Mouse (Mus musculus) heart, postnatal 36 days (tissue): ENCODE measurements at regions not wholly inside any gene's neighbourhood (a gene's known extent, or its start where the extent isn't known, plus 50 kb on each side); places are given as distances from the start of the nearest gene placed in this dataset.

Source experiments
- DNase-seq, 2 experiments: peaks; one replicate each; pipeline ENCODE4 v3.0.0; 2021 to 2022
- intact Hi-C: fragments of 180-260 bp; cut with DNase I; formaldehyde crosslinking; loops from one replicate; pipeline ENCODE4 v1.15.1; 2025

DNA sequence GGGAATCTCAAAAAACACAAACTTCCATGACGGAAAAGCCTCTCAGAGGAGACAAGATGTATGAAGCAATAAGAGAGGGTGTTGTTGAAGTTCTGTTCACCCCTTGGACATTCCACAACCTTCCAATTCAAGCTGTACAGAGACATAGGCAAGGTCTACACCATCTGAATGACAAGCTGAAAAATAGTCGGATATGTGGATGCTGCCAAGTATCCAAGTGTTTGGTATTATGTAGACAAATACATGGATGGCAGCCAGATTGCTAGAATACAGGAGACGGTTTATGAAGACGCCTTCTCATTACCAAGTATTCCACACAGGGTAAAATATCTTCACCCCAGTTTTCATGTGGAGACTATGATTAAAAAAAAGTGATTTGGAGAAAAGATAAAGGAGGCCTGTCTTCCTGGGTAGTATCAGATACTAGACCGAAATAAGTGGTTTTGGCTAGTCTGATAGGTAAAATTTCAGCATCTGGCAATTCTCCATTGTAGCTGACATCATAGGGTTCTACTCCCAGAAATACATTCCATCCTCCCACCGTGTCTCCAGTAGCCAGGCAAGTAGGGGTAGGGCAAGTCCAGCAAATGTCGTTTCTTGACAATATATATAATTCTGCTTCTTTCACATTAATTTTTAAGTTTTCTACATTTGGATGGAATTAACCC is 583.6 kb downstream of the Efna5 start:
- intact Hi-C loops = no loop called here
- DNase-seq = no peak

DNA sequence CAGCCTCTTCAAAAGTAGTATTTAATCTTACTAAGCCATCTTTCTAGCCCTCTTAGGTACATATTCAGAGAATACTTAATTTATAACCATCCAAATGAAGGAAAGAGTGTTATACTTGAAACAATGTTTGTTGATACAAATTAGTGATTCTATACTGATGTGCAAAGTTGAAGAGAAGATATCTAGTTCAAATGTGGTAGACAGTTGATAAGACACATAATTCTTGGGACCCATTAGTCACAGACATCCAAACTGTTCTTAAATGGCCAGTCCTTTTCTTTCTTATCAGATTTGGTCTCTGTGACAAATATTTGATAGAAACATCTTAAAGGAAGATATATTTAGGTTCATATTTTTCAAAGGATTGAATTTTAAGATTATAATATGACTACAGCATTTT is 585.7 kb downstream of the Efna5 start:
- intact Hi-C loops = no loop called here
- DNase-seq = no peak

DNA sequence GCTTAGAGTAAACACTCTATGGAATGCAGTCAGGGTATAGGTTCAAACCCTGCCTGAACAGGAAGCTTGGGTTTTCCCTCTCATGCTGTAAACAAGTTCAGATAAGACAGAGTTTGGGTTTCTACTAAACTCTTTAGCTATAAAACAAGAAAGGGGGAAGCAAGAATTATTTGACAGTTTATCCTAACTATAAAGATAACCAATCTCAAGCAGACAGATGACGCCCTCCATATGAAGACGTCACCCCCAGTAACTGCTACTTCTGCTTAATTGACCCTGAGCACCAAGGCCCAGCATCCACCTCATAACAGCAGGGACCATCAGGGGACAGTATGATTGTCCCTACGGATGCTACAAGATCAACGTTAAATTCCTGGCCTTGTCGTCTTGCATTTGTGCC is 588.4 kb downstream of the Efna5 start:
- intact Hi-C loops = no loop called here
- no peak for DNase-seq

DNA sequence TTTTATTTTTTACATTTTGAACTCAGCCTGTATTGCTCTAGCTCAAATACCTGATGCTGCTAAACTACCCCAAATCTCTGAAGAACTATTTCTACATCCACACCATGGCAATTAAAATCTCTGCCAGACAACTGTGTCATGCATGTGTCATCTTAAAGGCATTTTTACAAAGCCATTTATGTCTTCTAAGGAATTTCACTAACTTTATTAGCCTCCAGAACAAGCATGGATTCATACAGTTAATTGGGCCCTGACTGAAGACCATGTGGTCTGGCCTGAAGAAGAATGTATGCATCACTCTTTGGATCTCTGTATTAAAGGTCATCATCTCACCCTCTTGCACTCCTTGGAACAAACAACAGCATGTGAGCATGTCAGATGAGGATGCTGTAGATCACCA is 593.5 kb downstream of the Efna5 start:
- DNase-seq = no peak
- intact Hi-C loops = no loop called here

DNA sequence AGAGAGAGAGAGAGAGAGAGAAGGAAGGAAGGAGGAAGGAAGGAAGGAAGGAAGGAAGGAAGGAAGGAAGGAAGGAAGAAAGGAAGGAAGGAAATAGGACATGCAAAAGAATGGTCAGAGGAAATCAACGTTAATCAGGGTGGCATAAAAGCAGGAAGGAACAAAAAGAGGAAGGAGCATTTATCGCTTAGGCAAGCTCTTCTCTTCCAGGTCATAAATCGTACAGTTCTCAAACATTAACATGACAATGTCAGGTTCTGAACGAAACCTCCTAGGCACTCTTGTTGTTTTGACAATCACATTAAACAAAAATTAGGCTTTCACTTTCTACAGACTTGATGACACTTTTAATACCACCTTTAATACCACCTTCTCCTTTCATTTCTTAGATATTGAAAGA is 594.0 kb downstream of the Efna5 start:
- intact Hi-C loops = no loop called here

DNA sequence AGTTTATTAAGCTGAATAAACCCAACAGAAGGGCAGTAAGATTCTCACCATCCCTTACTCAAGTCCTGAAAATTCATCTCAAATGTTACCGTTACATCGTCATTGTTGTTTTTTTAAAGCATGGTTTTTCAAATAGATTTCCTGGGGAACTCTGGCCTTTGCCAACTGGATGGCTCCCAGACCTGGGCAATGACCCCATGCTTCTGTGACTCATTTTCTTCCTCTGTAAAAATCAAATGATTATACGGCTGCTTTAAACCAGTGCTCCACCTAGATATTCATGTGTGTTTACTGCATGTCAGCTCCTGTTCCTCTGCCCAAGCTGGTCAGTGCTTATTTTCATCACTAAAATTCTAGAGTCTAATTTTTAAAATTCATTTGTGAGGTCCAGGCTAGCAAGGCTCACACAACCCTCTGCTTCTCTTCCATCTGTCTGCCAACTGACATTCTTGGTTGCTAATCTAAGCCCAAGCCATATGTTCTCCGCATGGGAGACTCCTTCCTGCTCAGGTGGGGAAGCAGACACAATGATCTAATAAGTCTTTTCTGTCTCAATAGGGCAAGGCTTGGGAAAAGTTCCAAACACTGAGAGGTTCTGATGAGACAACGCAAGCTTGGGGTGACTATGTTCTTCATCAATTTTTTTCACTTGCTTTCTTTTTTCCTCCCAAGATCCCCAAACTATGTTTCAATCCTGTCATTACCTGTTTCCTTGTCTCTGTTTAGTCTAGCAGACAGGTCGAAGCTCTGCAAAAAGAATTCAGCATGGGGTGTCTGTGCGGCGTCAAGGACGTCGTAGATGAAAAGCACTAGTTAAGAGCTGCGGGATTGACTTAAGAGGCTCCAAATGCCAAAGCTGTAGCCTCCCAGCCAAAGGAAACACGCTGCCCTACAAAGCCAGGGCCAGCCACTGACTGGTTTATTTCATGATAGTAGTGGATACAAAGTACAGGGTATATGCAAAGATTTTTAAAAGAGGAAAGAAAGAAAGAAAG is 594.7 kb downstream of the Efna5 start:
- no peak for DNase-seq
- intact Hi-C loops = no loop called here

More for the DNA sequence above, 594.0 kb downstream of the Efna5 start:
- no peak for DNase-seq

DNA sequence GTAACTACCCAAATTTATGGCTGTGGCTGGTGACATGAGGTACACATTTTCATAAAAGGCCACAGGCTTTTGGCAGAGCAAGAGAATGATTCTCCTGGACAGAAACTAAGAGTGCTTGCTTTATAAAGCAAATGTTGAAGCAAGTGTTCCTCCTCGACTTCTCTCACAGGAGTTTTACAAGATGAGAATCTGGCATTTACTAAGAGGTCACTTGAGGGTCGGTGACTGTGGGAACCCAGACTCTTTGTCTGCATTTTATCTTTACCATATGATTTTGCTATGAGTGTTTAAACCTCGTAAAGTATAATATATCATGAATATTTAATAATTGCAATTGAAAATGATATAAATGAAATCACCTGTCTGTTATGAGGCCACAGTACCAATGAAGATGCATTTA is 600.9 kb downstream of the Efna5 start:
- intact Hi-C loops = no loop called here
- DNase-seq = no peak

DNA sequence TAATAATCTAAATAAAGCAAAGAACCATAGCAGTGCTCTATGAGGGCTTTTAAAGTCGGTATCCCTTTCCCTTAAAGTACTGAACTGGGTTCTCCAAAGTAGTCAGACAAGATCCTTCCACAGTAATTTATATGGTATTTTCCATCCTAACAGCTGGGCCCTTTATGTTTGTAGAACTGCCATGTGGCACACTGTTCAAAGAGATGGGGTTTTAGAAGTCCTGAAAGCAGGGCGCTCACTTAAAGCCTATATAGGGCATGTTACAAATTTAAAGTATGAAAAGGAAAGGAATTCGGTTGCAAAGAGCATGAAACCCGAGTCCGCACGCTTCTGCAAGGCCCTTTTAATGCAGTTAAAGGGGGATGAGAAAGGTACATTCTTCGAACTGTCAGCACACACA is 609.7 kb downstream of the Efna5 start:
- no peak for DNase-seq
- intact Hi-C loops = no loop called here

DNA sequence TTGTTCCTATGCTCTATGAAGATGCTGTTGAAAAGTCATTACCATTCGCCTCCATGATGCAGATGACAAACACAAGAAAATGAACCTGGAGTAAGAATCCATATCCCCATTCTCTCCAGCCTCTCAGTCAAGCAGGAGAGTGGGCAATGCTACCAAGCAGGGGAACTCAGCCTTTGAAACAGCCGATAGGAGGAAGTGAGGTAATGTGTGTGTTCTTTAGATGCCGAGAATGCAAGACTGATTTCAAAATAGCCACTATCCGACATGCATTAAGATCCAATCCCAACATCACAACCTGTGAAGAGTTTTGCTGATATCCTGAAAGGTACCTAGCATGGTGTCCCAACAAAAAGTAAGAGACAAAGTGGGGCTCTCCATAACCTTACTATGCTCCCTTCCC is 611.8 kb downstream of the Efna5 start:
- no peak for DNase-seq
- intact Hi-C loops = no loop called here

DNA sequence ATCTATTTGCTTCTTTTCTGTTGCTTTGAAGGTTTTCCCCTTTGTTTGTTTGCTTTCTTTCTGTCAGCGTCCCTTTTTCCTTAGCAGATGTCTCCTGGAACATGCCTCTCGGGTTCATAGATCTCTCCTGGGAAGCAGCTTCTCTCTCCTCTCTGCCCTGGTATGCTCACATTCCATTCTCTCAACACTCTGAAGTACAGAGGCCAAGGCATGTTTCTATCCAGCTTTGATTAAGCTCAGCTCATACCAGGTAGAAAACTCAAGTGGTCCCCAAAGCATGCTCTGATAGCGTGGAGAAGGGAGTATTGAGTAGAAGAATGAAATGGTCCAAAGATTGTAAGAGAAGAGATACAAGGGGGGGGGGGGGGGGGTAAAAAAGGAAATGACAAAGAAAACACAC is 627.7 kb downstream of the Efna5 start:
- DNase-seq = no peak
- intact Hi-C loops = no loop called here

DNA sequence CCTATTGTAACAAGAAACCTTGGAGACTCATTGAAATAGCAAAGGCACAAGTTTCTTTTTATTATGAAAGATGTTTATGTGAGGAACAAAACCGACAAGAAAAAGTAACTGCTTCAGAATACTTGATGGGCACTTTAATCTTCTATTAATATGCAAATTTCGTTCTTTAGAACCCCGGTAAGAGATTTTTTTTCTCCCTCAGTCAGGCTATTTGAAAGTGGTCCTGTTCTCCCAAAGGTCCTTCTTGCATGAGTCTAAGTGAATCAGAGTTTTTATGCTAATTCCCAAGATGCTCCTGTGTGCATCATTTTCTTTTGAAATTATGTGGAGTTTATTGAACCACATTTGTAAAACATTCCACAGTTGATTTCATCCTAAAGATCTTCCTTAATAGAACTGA is 633.1 kb downstream of the Efna5 start:
- no peak for DNase-seq
- intact Hi-C loops = no loop called here

DNA sequence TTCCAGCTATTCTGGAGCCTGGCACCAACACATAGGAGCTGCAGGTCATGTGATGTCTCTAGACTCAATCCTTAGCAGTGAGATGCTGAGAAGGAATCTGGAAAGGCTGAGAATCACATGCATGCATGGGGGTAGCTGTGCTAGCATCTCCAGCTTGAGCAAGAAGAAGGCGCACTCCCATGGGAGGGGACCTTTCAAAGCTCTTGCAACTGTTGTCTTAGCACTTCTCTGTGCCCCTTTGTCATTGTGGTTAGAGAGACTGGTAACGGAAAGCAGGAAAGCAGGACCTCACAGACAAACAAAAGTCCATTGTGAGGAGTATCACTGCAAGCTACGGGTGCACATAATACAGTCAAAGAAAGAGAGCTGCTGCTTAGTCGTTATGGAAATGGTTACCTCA is 634.5 kb downstream of the Efna5 start:
- intact Hi-C loops = no loop called here
- no peak for DNase-seq

DNA sequence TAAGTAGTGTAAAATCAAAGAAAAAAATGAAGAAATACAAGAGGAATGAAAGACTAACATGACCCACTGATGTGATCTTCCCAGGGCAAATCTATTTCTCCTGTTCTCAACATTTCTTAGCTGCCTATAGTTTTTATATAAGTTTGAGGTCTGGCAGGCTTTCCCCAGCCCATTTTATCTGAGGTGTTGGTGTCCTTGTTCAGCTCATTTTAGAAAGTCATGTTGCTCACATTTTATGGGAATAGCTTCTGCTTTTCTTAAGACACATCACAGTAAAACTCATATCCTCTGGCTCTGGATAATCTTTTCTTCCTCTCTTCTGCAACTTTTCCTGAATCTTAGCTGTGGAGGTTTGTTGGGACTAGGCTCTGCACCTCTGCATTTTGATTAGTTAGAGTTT is 650.2 kb downstream of the Efna5 start:
- DNase-seq = no peak

DNA sequence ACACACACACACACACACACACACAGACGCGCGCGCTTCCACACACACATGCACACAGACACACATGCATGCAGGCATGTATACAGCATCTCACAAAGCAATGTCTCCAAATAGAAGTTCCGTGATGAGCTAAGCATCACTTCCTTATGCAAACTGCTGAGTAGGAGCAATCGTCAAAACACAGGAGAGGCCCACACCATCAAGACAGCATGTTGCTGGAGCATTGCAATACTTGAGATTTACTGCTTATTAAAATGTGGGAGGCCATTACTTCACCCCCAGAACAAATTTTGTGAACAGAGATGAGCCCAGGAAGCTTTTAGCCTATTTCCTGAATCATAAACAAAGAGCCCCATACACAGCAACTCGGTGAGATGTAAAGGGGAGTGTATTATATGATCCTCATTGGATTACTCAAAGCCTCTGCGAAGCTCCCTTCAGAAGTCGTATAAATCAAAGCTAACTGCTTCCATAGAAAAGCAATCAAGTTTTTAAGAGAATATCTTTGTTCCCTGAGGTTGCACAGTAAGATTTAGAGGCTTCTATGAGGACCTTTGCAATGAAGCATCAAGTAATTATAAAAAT is 670.6 kb downstream of the Efna5 start:
- intact Hi-C loops = no loop called here
- DNase-seq = no peak

More for the DNA sequence above, 650.2 kb downstream of the Efna5 start:
- intact Hi-C loops = no loop called here

DNA sequence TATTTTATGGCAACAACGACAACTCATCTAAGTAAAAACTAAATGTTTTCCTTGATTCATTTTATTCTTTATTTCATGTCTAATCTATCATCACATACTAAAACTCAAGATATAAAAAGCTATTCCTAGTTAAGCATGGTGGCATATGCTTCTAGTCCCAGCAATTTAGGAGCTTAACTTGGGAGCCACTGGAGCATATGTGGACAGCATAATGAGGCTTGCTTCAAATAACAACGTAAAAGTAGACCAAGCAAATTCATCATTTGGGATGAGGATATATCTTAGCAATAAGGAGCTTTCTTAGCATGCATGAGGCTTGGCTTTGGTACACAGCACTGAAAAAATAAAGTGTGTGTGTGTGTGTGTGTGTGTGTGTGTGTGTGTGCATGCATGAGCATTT is 678.5 kb downstream of the Efna5 start:
- DNase-seq = no peak
- intact Hi-C loops = no loop called here

DNA sequence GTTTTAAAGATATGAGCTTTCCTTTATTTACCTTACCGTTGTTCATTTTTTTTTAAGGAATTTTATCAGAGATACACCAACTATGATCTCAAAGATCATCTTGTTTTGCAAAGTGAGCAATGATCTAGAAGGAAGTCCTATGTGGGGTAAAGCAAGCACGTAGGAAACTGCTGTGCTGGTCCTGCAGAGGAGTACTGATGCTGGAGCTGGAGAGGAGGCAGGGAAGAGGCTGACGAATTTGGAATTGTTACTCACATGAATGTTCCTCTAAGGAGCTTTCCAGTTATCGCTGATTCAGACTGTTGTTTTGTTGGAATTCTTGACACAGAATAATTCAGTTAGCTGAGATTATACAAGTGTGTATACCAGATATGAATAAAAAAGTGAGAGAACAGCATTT is 680.6 kb downstream of the Efna5 start:
- intact Hi-C loops = no loop called here
- DNase-seq = no peak

DNA sequence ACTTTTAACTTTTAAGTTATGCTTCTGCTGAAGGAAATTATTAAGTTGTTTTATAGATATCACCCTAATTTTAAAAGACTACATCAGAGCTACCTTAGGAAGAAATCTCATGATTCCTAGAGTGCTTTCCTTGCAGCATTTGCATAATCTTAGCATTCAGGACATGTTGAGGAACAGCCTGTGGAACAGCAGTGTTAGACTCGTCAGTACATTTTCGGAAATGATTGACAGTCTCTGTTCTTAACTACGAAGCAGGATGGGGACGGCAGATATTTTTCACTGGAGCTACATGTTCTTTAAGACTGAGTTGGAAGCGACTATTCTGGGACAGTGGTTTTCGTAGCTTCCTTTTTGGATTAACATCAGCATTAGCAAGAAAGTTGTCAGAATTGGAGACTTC is 681.6 kb downstream of the Efna5 start:
- intact Hi-C loops = no loop called here
- DNase-seq = no peak

DNA sequence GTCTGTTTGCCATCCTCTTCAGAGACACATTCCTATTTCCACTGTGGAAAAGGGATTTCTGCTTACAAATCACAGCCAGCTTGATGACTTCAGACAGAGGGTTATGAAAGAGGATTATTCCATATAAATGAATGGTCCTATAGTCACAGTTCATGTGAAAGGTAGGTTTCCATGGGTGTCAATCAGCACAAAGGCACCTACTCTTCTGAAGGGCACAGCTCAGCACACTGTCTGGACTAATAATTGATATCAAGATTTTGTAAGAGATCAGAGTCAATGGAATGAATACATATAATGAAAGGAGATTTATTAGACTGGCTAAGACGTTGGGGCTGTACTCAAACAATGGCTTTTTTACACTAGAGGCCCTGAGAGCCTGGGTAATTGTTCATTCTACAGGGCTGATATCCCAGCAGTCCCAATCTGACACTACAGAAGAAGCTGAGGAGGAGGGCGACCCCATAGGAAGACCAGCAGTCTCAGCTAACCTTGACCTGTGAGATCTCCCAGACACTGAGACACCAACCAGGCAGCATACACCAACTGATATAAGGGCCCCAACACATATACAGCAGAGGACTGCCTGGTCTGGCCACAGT is 702.4 kb downstream of the Efna5 start:
- no peak for DNase-seq
- intact Hi-C loops = no loop called here

DNA sequence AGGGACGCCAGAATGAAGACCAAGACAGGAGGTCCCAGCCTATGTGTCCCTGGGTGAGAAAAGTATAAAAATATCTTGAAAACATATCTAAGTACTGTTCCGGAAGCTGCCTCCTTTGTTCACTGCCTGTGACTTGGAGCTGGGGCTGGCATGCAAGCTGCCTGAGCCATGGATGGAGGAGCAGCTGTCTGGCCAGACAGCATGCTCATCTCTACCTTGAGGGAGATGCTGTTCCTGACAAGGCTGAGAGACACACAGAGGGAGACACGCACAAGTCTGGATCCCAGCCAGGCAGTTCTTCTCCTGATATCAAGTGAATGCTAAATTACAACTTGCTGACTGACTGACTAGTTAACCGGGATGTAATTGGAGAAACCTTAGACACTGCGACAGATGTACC is 704.8 kb downstream of the Efna5 start:
- intact Hi-C loops = no loop called here

DNA sequence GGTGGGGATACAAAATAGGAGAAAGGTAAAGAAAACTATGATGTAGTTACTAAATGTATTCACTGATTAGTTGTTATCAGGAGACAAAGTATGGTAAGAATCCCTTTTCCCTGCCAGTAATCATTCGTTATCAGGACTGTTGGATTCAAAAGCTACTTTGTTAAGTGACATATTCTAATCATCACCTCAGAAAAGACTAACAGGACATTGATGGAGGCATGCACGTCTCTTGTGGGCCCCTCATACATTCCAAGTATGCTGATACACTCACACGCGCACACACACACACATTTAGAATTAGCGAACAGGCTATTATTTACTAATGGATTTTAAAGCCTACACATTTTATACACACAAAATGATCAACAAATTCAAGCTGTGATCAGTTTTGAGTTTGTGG is 708.8 kb downstream of the Efna5 start:
- intact Hi-C loops = no loop called here
- DNase-seq = no peak

More for the DNA sequence above, 704.8 kb downstream of the Efna5 start:
- no peak for DNase-seq

DNA sequence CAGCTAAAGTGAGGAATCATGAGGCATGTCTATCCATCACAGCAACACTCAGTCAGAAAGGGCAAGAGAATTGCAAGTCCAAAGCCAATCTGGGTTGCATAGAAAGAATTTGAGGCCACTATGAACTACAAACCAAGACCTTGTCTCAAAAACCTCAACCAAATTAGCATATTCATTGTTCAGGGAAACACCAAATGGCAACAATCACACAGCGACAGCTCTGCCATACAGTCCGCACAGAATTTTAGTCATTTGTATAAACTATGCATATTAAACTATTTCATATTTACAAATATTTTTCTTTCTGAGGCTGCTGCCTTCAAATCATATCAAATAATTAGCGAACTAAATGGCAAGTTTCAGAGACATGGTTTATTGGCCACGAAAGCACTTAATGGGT is 709.6 kb downstream of the Efna5 start:
- no peak for DNase-seq
- intact Hi-C loops = no loop called here
